7 mouse cellular contexts compared by ENCODE assay signal in the genomic region with DNA sequence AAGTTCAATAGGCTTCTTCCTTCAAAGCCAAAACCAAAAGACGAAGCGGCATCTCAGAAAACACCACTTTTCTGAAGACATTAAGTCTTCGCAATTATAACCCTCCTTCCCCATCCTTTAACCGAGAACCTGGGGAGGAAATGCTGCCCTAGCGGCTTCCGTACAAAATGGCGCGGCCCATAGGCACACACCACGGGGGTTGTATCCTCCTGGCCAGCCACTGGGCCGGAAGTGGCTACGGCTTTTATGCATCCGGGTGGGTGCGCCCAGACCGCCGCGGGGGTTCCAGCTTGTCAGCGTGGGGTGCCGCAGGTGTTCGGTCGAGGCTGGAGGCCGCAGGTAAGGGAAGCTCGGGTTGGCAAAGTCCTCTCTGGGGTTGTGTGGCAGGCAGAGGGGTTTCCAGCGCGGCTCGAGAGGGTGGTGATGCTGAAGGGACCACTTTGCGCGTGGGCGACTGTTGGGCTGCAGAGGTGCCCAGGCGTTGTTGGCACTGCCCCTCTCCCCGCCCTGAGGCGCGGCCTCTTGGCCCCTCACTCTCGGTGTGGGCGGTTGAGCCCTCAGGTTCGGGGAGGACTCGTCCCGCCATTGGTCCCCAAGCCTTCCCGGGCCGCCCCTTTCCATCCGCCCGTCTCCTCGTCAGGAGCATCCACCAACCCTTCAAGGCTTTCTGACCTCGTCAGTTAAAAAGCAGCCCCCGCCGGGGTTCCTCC. TPM values are rescaled to one million over a fixed set of nuclear protein-coding genes. Genes with fewer than 3 reads are reported as not detected.
DNase-seq lines count a peak whose midpoint lies in the region; ATAC-seq and TF ChIP-seq lines count a peak whose summit lies in the region.

TSS of gene Exd2 (plus strand) at position 154 of the 710 bp plus-strand sequence.

- peaks cover 5% of the 10 kb centered on the region; the same call in 1 of the 2 replicates for H3K36me3 ChIP-seq in embryonic facial prominence, embryonic 10.5 days (replicated peaks)
- H3K36me3 ChIP-seq in intestine, postnatal 0 days (ENCODE audit: control insufficient read depth, insufficient read depth), result no peaks in the 10 kb centered on the region
- no peaks in the 10 kb centered on the region for H3K36me3 ChIP-seq in midbrain, embryonic 12.5 days
- H3K36me3 ChIP-seq in small intestine, adult 2 months (ENCODE audit: control insufficient read depth, insufficient read depth, low read length), result no peaks in the 10 kb centered on the region

- H3K4me2 ChIP-seq in intestine, postnatal 0 days (replicated peaks; ENCODE audit: low read depth), result peak within 1 kb of the TSS; percentile 90
- peak within 1 kb of the TSS; percentile 78 for H3K4me2 ChIP-seq in midbrain, embryonic 12.5 days (replicated peaks)

- under 1% methylated on average over 45 of the region's 45 CpGs for WGBS in embryonic facial prominence, embryonic 10.5 days
- WGBS in intestine, postnatal 0 days, result under 1% methylated on average over 45 of the region's 45 CpGs
- WGBS in midbrain, embryonic 12.5 days, result under 1% methylated on average over 45 of the region's 45 CpGs
- WGBS in small intestine, adult 2 months, result under 1% methylated on average over 45 of the region's 45 CpGs

- H3K9me3 ChIP-seq in embryonic facial prominence, embryonic 10.5 days, result no peaks in the 10 kb centered on the region
- H3K9me3 ChIP-seq in intestine, postnatal 0 days (ENCODE audit: control insufficient read depth), result no peaks in the 10 kb centered on the region
- H3K9me3 ChIP-seq in midbrain, embryonic 12.5 days, result no peaks in the 10 kb centered on the region

- peak; percentile 94 for DNase-seq in adrenal gland, postnatal 10 days
- DNase-seq in embryonic facial prominence, embryonic 10.5 days (ENCODE audit: low spot score), result peak; percentile 91
- DNase-seq in gonadal fat pad, adult 2 months (ENCODE audit: low read depth), result peak; percentile 27
- DNase-seq in left cerebral cortex, postnatal 4 days, result peak; percentile 92

- intact Hi-C loops in left cerebral cortex, postnatal 4 days (cut with DNase I), result no loop called here

- no peaks in the 10 kb centered on the region for H3K27me3 ChIP-seq in embryonic facial prominence, embryonic 10.5 days (replicated peaks; ENCODE audit: low read depth, poor library complexity, severe bottlenecking)
- no peaks in the 10 kb centered on the region for H3K27me3 ChIP-seq in intestine, postnatal 0 days (replicated peaks; ENCODE audit: control insufficient read depth, insufficient read depth, low read length)
- H3K27me3 ChIP-seq in midbrain, embryonic 12.5 days, result no peaks in the 10 kb centered on the region
- no peaks in the 10 kb centered on the region for H3K27me3 ChIP-seq in small intestine, adult 2 months (ENCODE audit: control insufficient read depth, insufficient read depth, low read length)

- peak within 1 kb of the TSS; percentile 94 for H3K27ac ChIP-seq in embryonic facial prominence, embryonic 10.5 days (replicated peaks)
- peak within 1 kb of the TSS; percentile 78 for H3K27ac ChIP-seq in intestine, postnatal 0 days (ENCODE audit: low read depth, low read length)
- H3K27ac ChIP-seq in midbrain, embryonic 12.5 days (replicated peaks), result peak within 1 kb of the TSS; percentile 75
- H3K27ac ChIP-seq in small intestine, adult 2 months (ENCODE audit: insufficient read depth, low read depth, low read length), result peak within 1 kb of the TSS; percentile 38

- TF ChIP-seq POLR2A in small intestine, adult 2 months (IDR thresholded peaks at IDR 0.05; ENCODE audit: low read depth, low read length), result 0 out of 2 replicates have a peak, but pooled peaks have one; percentile 38

- H3K4me3 ChIP-seq in embryonic facial prominence, embryonic 10.5 days, result peak within 1 kb of the TSS; percentile 91
- H3K4me3 ChIP-seq in intestine, postnatal 0 days (ENCODE audit: low read depth, low read length), result peak within 1 kb of the TSS; percentile 91
- H3K4me3 ChIP-seq in midbrain, embryonic 12.5 days, result peak within 1 kb of the TSS; percentile 91
- peak within 1 kb of the TSS; percentile 100 for H3K4me3 ChIP-seq in small intestine, adult 2 months (ENCODE audit: low read depth, low read length)

- ATAC-seq in intestine, postnatal 0 days, result peak; percentile 97
- ATAC-seq in midbrain, embryonic 12.5 days (ENCODE audit: low FRiP score, low read depth), result peak; percentile 96

- H3K9ac ChIP-seq in intestine, postnatal 0 days (ENCODE audit: low read depth, low read length), result peak within 1 kb of the TSS; percentile 78
- H3K9ac ChIP-seq in midbrain, embryonic 12.5 days (replicated peaks), result peak within 1 kb of the TSS; percentile 83

- peaks cover 7% of the 10 kb centered on the region for H3K4me1 ChIP-seq in embryonic facial prominence, embryonic 10.5 days
- no peaks in the 10 kb centered on the region for H3K4me1 ChIP-seq in intestine, postnatal 0 days (replicated peaks; ENCODE audit: control insufficient read depth, insufficient read depth, low read length)
- H3K4me1 ChIP-seq in midbrain, embryonic 12.5 days, result peaks cover 7% of the 10 kb centered on the region
- no peaks in the 10 kb centered on the region for H3K4me1 ChIP-seq in small intestine, adult 2 months (ENCODE audit: control insufficient read depth, insufficient read depth, insufficient read length, low read length)

- TF ChIP-seq CTCF in intestine, postnatal 0 days (IDR thresholded peaks at IDR 0.05; ENCODE audit: low read depth), result 0 out of 2 replicates have a peak, but pooled peaks have one; percentile 26
- TF ChIP-seq CTCF in small intestine, adult 2 months (IDR thresholded peaks at IDR 0.05; ENCODE audit: extremely low read depth, insufficient read length, insufficient replicate concordance, low read depth, low read length), result no peak

RNA-seq across cellular contexts. Expression of gene Exd2, which starts in this region (rescaled TPM):
- 10 to 100 TPM; 17.0 to 17.5 TPM for total RNA-seq in adrenal gland, postnatal 10 days (2021)
- 30.8 and 32.4 TPM in 2 replicates for polyA plus RNA-seq in embryonic facial prominence, embryonic 10.5 days (2016; fragmentation: Nextera tagmentation; extraction: Ambion mirVana)
- polyA plus RNA-seq in gonadal fat pad, adult 2 months (2012; rRNA removed), result 8.5 and 10.6 TPM in 2 replicates
- polyA plus RNA-seq in intestine, postnatal 0 days (2015; fragmentation: Nextera tagmentation; extraction: Ambion mirVana), result 6.5 and 6.8 TPM in 2 replicates
- 10 to 100 TPM; 55.2 to 58.7 TPM for total RNA-seq in left cerebral cortex, postnatal 4 days (2021)
- polyA plus RNA-seq in midbrain, embryonic 12.5 days (2016; fragmentation: Nextera tagmentation; extraction: Ambion mirVana), result 53.7 TPM in 2 replicates
- polyA plus RNA-seq in small intestine, adult 2 months (2012; rRNA removed), result 3.6 and 4.5 TPM in 2 replicates

Comparison
In these comparisons a context has a peak if more than half of its experiments do, and no peak if none do; other contexts are left out.
1. Peak in every context shown above with its lines: DNase-seq, ATAC-seq, H3K4me3 ChIP-seq and H3K27ac ChIP-seq.
2. DNase-seq: peak in every context shown above with its lines; median percentile 94 in adrenal gland, postnatal 10 days; 92 in left cerebral cortex, postnatal 4 days; 91 in embryonic facial prominence, embryonic 10.5 days; 27 in gonadal fat pad, adult 2 months.
3. H3K27ac ChIP-seq: peak in every context shown above with its lines; median percentile 94 in embryonic facial prominence, embryonic 10.5 days; 78 in intestine, postnatal 0 days; 75 in midbrain, embryonic 12.5 days; 38 in small intestine, adult 2 months.